Mouse (Mus musculus): Measurements from ENCODE around the gene Rnf144a.

The Rnf144a gene

GRCm38 (mm10) chr12:26373721-26374120 is 41.3 kb downstream of the Rnf144a start:
- DNase-seq (ENCODE audit: low read depth, low spot score), result no peak

GRCm38 (mm10) chr12:26370004-26370403 is 45.0 kb downstream of the Rnf144a start:
- no peak for DNase-seq (ENCODE audit: low read depth, low spot score)

GRCm38 (mm10) chr12:26367361-26367760 is 47.7 kb downstream of the Rnf144a start:
- no peak for DNase-seq (ENCODE audit: low read depth, low spot score)

- DNase-seq (ENCODE audit: low read depth, low spot score), result no peak
Observed at GRCm38 (mm10) chr12:26366372-26366771, 48.7 kb downstream of the Rnf144a start.

GRCm38 (mm10) chr12:26365531-26366315 is 49.3 kb downstream of the Rnf144a start:
- no peak for DNase-seq (ENCODE audit: low read depth, low spot score)

- DNase-seq (ENCODE audit: low read depth, low spot score), result no peak
Observed at GRCm38 (mm10) chr12:26364822-26365221, 50.2 kb downstream of the Rnf144a start.

- no peak for DNase-seq (ENCODE audit: low read depth, low spot score)
Observed at GRCm38 (mm10) chr12:26360946-26361523, 54.0 kb downstream of the Rnf144a start.

- no peak for DNase-seq (ENCODE audit: low read depth, low spot score)
Observed at GRCm38 (mm10) chr12:26359817-26360216, 55.2 kb downstream of the Rnf144a start.

- DNase-seq (ENCODE audit: low read depth, low spot score), result no peak
Observed at GRCm38 (mm10) chr12:26359241-26359640, 55.8 kb downstream of the Rnf144a start.

GRCm38 (mm10) chr12:26357246-26357645 is 57.8 kb downstream of the Rnf144a start:
- no peak for DNase-seq (ENCODE audit: low read depth, low spot score)

GRCm38 (mm10) chr12:26356191-26356590 is 58.9 kb downstream of the Rnf144a start:
- DNase-seq (ENCODE audit: low read depth, low spot score), result no peak

- no peak for DNase-seq (ENCODE audit: low read depth, low spot score)
Observed at GRCm38 (mm10) chr12:26351321-26351720, 63.7 kb downstream of the Rnf144a start.

- DNase-seq (ENCODE audit: low read depth, low spot score), result no peak
Observed at GRCm38 (mm10) chr12:26344408-26344807, 70.6 kb downstream of the Rnf144a start.

- DNase-seq (ENCODE audit: low read depth, low spot score), result no peak
Observed at GRCm38 (mm10) chr12:26343131-26343530, 71.9 kb downstream of the Rnf144a start.

GRCm38 (mm10) chr12:26342663-26343062 is 72.4 kb downstream of the Rnf144a start:
- no peak for DNase-seq (ENCODE audit: low read depth, low spot score)

GRCm38 (mm10) chr12:26342086-26342485 is 73.0 kb downstream of the Rnf144a start:
- DNase-seq (ENCODE audit: low read depth, low spot score), result no peak

- DNase-seq (ENCODE audit: low read depth, low spot score), result no peak
Observed at GRCm38 (mm10) chr12:26340621-26341020, 74.4 kb downstream of the Rnf144a start.

- no peak for DNase-seq (ENCODE audit: low read depth, low spot score)
Observed at GRCm38 (mm10) chr12:26339886-26340285, 75.2 kb downstream of the Rnf144a start.

GRCm38 (mm10) chr12:26339181-26339580 is 75.9 kb downstream of the Rnf144a start:
- no peak for DNase-seq (ENCODE audit: low read depth, low spot score)

GRCm38 (mm10) chr12:26333678-26334077 is 81.4 kb downstream of the Rnf144a start:
- DNase-seq (ENCODE audit: low read depth, low spot score), result no peak

GRCm38 (mm10) chr12:26331048-26331447 is 84.0 kb downstream of the Rnf144a start:
- peak; percentile 58 for DNase-seq (ENCODE audit: low read depth, low spot score)

GRCm38 (mm10) chr12:26329756-26330155 is 85.3 kb downstream of the Rnf144a start:
- no peak for DNase-seq (ENCODE audit: low read depth, low spot score)

GRCm38 (mm10) chr12:26329031-26329675 is 85.9 kb downstream of the Rnf144a start:
- no peak for DNase-seq (ENCODE audit: low read depth, low spot score)

Data from telencephalon, adult 2 months (tissue).